Mouse (Mus musculus) telencephalon, adult 2 months (tissue): ENCODE measurements around the gene Wnt3a.
"Not testable (repeated sequence)": the region's sequence is repeated elsewhere in the genome, so short reads cannot be mapped to it uniquely, and the experiment has no call there.

Experiments used
- DNase-seq: peaks from one replicate; pipeline ENCODE4 v3.0.0-alpha.2; 2011; ENCODE audit warnings: low read depth, low spot score

Gene Wnt3a

DNA sequence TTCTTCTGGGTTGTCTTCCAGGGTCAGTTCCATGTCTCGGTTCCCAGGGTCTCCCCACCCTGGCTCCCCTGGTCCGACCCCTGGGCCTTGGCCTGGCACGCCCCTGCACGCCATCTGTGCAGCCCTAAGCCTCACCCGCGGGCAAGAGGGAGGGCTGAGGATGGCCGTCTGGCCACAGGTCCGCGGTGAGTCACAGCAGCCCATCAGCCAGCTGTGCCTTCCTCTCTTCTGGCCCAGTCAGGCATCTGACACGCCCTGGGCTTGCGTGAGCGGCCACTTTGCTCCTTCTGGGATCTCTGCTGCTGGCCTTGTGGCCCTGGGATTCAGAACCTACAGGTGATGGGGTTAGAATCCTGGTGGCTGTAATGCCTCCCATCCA lies 17.6 kb upstream of the Wnt3a start:
- no peak for DNase-seq

DNA sequence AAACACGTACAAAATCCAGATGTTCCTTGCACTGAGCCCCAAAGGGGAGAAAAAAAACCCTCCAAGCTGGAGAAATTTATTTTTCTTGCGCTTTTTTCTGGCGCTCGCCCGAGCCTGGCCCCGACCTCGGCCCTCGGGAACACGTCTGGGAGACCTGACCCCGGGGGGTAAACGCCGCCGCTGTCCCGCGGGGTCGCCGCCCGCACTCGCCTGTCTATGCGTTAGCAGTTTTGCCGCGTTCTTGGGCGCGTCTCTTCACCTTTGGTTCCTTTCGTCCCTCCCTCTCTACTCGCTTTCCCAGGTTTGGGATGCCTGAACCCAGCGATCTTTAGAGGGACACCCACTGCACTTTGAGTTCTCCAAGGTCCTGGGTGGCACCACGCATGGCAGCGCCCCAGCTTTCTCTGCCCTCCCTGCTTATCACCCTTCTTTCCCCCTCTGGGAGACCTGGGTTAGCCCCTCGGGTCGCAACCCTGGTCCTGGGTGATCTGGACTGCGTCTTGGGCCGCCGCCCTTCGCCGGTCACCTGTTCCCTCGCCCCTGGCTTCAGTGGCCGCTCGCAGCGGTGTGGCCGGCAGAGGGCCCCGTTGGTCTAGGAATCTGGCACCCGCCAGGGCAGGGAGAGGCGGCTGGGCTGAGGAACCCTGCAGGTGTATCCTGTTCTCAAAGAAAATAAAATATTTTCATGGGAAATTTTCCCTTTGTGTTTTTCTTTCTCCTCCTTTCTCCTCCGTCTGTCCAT lies 17.0 kb upstream of the Wnt3a start:
- no peak for DNase-seq

DNA sequence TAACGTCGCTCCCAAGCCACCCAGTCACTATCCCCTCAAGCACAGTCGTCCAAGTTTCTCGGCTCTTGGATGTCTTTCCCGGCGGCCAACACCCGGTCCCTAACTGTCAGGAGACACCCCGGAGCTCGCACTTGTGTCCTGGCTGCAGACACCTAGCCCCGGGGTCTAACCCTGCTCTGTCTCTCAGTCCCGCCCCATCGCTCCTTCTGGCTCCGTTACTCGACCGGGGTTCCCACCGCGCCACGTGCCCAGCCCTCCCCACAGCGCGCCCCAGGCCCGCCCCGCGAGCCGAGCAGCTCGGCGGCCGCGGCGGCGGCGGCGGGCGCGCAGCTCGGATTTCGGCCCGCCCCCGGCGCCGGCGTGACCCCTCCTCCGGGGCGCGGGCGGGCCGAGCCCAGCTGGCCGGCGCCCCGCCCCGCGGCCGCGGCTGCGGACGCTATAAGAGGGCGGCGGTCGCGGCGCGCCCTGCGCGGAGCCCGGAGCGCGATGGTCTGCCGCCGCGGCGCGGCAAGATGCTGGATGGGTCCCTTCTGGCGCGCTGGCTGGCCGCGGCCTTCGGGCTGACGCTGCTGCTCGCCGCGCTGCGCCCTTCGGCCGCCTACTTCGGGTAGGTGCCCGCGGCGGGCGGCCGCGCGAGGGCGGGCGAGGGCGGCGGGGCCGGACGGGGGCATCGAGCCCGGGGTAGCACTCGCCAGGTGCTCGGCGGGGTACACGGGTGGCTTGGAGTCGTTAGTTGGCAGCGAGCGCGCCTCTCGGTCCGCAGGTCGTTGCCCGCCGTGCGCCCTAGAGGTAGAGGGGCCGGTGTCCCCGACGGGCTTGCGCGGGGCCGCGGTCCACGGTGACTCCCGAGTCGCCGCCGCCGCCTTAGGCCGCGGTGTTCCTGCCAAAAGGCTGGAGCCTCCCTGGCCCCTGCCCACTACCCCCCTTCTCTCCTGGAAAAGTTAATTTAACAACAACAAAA lies 16.2 kb upstream of the Wnt3a start, which contains the start of gene Wnt9a:
Gene Wnt9a, plus strand, starts transcription at position 468 of the 961 bp plus-strand sequence.
- no peak for DNase-seq

DNA sequence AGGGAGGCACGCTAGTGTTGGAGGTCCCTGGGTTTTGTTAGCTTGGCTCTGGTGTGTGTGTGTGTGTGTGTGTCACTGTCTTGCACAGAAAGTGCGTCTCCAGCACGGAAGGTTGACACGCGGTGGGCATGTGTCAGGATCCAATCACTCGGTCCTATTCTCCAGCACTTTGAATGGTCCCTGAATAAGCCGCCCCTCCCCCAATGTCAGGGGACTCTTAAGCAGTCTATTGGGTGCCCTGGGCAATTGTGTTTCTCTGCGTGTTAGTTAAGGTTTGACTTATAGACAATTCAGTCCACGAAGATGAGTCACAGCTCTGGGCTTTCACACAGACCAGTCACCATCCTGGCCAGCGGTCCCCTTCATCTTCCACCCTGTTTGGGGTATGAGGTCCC lies 15.3 kb upstream of the Wnt3a start:
- DNase-seq, result no peak

DNA sequence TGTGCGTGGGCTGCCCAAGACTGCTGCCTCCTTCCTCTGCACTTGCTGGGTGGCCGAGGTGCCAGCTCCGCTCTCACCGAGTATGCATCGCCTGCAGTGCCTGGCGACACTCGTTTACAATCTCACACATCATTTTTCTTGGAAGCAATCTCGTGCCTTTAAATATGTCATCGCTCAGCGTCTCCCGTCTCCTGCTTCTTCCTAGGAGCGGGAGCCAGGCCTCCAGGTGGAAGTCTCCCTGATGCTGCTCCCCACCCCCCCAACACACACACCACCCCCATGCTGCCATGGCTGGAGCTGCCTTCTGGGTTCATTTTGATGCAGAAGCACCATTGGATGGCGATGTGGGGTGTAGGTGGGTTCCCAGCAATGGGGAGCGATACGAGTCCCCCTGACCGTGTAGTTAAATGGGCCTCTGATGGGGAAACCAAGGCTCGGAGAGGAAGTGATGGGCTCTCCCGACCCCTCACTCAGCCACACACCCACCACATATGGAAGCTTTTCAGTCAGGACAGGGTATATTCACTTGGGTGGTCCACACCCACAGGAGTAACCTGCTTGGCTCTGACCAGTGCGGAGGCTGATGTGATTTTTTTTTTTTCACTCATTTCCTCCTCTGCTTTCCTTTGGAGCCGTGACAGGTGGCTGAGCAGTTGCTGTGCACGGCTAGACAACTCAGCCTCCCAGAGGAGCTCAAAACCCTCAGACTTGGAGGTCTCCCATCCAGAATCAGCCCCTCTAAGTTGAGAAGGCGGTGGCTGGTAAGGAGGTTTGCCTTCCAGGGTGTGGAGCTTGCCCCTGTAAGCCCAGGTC lies 14.7 kb upstream of the Wnt3a start:
- DNase-seq, result peak; percentile 82

DNA sequence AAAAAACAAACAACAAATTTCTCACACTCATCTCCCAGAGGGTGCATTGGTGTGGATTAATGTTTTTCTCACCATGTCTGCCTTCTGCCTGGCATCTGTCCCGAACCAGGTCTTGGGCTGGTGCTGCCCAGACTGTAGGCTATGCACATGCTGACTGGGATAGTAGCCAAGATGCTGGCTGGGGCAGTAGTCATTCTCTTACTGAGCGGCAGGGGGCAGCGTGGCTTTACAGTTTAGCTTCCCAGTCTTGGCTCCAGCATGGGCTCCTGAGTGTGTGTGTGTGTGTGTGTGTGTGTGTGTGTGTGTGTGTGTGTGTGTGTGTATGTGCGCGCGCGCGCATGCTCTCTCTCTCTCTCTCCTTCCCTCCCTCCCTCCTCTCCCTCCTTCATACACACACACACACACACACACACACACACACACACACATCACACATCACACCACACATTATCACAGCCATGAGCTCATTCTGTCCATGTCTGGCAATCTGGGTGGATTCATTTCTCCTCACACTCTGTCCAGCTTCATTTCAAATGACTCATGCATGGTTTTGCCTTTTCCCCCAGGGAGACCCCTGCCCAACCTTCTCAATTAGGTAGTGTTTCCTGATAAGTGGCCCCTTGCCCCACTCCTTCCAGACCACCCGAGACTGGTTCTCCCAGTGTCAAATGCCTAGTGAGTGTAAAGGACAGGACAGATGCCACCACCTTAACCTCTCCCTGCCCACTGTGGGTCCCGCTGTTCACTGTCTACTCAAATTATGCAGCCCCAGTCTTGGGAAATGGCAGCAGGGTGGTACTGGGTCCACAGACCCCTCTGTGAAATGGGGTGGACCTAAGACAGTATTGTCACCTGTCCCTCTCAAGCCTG lies 12.4 kb upstream of the Wnt3a start:
- DNase-seq, result peak; percentile 80

DNA sequence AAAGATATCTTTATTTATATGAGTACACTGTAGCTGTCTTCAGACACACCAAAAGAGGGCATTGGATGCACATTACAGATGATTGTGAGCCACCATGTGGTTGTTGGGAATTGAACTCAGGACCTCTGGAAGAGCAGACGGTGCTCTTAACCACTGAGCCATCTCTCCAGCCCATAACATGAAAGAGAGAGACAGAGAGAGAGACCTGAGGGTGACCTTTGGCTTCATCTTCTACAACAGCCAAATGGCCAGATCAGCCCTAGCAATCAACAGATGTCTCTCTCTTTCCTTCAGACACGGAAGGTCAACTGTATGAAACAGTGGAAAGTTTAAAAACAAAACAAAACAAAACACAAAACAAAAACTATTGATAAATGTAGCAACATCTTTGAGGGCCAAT lies 10.5 kb upstream of the Wnt3a start:
- not testable (repeated sequence) for DNase-seq

DNA sequence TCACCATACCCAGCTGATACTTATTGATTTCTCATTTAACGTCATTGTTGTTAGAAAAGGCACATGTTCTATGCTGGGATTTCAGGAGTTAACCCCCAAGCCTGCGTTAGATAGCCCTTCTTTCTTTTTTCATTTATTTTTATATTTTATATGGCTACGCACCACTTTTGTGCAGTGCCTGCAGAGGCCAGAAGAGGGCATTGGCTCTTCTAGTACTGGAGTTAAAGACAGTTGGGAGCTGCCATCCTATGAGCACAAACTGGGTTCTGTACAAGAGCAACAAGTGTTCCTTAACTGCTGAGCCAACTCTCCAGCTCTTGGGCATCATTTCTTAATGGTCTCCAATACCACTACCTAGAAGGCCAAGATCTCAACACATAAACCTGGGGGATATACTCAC lies 9.6 kb upstream of the Wnt3a start:
- DNase-seq, result no peak

DNA sequence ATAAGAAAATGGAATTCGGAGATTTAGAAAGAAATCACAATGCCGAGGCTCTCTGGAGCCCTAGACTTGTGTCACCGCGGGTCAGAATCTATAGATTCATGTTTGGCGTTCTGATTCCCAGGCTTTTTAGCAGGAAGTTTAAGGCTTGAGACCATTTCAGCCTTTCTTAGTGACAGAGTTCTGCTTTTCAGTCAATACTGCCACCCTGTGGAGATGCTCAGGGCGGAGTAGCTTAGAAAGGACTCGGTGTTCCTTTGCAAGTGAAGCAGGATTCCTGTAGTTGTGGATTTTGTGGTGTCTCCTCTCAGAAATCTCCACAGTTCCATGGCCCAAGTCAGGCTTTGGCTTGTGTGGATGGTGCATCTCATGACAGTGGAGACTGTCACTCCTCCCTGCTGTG lies 7.4 kb upstream of the Wnt3a start:
- peak; percentile 64 for DNase-seq

DNA sequence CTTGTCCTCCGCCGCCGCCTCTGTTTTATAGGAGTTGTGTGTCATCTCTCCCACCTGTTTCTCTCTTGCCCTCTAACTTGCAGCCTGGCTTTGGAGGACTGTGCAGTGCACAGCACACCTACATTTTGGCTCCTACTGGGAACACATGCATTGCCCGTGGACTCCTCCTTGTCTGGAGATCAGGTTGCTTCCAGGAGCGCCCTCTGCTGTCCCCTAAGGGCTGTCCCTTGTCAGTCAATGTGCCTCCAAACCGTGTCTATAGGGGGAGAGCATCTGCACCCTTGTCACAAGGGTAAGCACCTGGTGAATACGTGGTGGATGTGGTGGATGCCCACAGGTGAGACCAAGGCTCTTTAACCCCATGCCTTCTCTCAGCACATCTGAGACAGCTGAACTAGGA lies 3.1 kb upstream of the Wnt3a start:
- DNase-seq, result no peak

DNA sequence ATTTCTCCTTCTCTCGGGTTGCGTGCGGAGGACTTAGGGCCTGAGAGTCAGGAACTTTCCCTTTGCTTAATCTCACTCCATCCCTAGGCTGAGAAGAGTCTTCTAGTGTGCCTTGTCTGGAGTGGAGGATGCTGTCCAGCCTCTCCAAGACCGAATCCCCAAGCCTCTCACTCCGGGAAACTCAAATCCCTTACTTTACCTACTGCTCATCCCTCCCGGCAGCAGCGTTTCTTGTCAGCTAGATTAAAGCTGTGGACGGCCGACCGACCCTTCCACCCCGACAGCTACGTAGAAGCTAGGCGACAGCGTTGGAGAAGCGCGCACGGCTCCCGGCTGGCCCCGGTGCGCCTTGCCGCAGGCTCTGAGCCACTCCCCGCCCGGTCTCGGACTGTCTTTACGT lies 846 bp downstream of the Wnt3a start:
- DNase-seq, result no peak

DNA sequence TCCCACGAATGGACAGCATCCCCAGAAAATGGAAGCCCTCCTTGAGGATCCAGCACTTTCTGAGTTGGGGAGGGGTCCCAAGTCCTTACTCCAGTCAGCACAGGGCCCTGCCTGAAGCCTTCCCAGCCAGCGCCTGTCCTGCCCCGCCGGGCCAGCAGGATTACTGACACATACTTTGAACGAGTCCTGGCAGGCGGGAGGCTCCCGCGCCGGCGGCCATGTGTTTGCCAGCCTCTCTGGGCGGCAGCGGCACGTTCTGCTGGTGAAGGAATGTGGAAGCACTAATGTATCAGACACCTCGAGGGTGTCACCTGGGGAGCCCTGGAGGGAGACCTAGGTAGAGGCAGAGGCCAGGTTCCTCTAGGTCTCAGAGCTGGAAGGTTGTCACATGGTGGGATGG lies 6.4 kb downstream of the Wnt3a start:
- DNase-seq, result no peak

DNA sequence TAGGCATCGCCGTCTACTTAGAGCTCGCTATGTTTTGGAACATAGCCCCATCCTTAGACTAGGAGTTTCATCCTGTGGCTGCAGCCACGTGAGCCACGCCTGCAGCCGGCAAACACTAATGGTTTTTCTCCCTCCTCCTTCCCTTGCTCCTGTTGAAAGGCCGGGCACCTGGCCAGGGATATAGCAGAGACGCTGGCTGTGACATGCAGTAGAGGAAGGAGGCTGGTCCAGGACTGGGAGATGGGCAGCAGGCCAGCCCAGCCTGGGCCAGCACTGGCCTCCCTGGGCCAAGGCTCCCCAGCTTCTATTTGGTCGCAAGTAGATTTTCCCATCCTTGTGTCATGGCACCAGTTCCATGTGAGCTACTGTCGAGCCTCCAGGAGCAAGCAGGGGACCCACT lies 7.6 kb downstream of the Wnt3a start:
- no peak for DNase-seq

DNA sequence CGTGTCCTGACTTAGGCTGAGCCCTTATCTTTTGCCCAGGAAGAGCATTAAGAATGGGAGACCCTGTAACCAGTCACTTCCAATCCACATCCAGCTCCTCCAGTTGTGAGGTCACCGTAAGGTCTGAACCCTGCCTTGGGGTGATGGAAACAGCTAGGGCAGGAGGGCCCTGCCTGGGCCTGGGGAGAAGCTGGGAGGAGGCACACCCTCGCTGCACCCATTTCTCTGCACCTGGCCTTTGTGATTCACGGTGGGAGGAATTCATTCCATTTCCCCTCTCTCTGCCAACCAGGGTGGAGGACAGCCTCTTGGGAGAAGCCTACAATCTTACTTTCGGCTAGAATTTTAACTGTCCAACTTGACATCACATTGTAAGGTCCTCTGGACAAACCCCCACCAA lies 8.4 kb downstream of the Wnt3a start:
- DNase-seq, result no peak

DNA sequence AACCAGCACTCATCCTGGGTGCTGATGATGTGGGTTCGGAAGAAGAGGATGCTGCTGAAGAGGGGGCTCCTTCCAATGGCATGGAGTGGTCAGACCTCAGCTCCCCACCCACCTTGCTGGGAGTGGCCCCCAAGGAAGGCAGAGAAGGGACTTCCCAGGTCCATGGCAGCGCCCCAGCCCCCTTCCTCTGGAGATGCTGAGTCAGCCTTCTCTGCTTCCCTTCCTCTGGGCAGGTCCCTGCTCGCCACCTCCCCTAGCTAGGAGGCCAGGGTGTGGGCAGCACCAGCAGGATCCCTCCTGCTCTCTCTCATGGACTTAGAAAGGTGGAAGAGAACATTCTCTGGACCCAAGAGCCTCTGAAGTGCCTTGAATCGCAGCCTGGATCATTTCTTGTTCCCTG lies 12.5 kb downstream of the Wnt3a start:
- no peak for DNase-seq

DNA sequence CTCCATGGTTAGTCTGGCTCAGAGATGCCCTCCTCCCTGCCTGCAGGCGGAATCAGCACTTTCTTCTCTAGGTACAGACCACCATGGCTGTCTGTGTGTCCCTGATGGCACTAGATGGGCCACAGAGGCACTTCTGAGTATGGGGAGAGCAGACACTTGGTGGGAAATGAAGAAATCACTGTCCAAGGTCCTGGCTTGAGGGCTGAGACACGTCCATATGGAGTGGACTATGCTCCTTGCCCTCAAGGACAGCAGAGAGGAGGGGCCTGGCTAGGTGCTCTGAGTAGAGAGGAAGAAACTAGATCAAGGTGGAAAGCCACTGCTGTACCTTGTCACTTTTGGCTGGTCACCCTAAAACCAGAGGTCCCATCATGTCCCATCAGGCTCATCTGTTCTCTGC lies 13.7 kb downstream of the Wnt3a start:
- DNase-seq, result no peak

DNA sequence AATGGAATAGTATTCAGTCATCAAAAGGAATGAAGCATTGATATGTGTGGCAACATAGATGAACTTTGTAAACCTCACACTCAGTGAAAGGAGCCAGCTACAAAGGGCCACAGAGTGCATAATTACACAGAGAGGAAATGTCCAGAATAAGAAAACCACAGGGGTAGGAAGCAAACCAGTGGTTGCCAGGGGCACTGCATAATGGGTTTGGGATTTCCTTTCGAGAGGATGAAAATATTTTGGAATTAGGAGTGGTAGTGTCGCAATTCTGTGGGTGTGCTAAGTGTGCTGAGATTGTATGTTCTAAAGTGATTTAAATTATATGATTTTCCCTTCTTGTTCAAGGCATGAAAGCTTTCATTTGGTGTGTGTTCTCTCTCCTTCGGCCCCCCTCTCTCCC lies 16.4 kb downstream of the Wnt3a start:
- DNase-seq, result no peak

DNA sequence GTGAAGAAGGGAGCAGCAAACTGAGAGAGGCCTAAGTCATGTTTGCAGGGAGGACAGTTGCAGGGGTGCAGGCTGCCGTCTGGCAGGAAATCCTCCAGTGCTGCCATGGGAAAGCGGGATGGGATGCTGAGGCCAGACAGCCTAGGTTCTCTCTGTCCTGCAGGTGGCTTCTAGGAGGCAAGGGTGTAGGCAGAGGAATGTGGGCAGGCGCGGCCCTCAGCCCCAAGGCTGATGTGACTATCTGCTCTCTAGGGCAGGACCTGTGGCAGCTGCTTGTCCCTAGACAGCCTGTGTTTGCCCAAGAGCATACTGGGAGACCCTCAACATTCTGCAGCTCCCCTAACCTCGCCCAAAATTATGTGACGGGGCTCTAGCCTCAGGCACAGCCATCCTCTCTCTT lies 23.8 kb downstream of the Wnt3a start:
- DNase-seq, result no peak

DNA sequence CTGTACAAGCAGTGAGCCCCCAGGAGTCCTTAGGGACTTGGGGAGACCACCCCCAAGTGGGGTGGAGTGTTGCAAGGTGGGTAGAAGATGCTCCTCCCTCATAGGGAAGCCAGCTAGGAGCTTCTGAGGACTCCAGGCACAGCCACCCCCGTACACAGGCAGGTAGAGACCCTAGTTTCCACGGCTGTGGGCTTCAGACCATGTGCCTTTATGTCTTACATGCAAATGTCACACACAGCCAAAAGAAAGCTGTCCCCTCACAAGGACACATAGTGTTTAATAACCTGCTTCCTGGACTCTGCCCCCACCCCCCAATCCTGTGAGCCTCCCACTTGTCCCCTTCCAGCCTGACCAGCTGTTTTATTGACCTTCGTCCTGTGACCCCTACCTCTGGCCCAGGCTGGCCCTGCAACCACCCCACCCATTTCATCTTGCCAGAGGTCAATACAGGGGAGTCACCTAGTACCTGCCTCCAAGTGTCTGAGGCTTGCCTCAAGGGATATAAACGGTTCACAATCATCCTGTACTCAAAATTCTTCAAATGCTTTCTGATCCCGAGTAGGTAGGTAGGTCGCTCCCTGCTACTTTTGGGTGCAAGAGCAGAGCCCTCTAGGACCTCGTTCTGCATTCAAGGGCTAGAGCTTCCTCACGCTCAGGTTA lies 25.3 kb downstream of the Wnt3a start:
- DNase-seq, result no peak

DNA sequence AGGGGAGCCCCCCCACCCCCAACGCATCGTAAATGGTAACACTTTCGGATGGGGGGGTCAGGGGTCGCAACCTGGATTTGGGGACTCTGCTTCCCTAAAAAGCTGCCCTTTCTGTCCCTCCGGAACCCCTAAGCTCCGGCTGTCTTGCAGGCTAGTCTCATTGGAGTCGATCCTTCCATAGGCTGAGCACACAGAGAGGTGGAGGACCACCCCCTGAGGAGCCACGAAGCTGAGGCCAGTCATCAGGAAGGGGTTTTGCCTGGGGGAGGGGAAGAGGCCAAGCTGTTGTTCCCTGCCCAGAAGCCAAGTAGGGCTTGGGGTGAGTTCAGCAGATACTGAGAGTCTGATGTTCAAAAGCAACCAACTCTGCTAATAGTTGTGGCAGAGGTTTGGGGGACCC lies 26.0 kb downstream of the Wnt3a start:
- DNase-seq, result no peak
